Mouse (Mus musculus) kidney, postnatal 25 days (tissue): ENCODE measurements around the gene Hoxd8.

Source experiments
- DNase-seq, 2 experiments: peaks; one replicate each; pipeline ENCODE4 v3.0.0; 2021; ENCODE audit warnings: mixed read lengths in 2 of 2

Gene Hoxd8

DNA sequence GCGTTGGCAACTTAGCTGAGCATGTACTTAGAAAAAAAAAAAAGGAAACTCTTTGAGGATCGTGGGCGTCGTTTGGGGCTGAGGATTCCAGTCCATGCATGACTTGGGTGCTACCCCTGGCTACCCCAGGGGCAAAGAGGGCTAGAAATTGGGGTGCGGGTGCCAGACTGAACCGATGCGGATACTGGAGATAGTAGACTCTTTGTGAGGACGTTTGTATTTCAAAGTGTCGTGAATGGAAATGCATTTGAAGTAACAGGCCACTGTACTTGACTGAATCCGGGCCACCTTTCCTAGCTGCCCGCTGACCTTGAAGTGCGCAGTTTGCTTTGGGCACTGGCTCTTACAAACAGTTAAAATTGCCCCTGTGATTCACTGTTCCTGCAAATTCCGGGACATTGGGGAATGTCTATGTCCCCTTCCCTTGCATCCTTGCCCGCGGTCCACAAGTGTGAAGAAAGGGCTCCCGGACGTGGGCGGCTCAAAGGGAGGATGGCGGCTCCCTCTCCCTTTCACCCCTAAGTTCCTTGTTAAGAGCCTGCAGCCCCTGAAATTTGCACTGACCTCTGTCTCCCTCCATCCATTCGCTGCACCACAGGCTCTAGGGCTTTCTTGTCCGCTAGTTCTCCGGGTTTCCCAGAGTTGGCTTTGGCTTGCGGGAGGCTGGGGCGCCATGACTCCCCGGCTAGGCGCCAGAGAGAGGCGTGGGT lies 17.3 kb upstream of the Hoxd8 start:
- peak in 1 of 2 experiments; percentile 47 for DNase-seq

GRCm38 (mm10) chr2:74687698-74688555 lies 16.5 kb upstream of the Hoxd8 start:
- DNase-seq: peak in 1 of 2 experiments; percentile 48

GRCm38 (mm10) chr2:74688795-74689573 lies 15.4 kb upstream of the Hoxd8 start:
- peak in 1 of 2 experiments; percentile 53 for DNase-seq

GRCm38 (mm10) chr2:74689574-74690337 lies 14.7 kb upstream of the Hoxd8 start:
- DNase-seq: peak in 1 of 2 experiments; percentile 63

GRCm38 (mm10) chr2:74690338-74690716 lies 14.1 kb upstream of the Hoxd8 start:
- DNase-seq: no peak

GRCm38 (mm10) chr2:74691022-74691951 lies 13.1 kb upstream of the Hoxd8 start, which contains the start of gene Hoxd10:
Gene Hoxd10, plus strand, starts transcription at chr2:74691924.
- DNase-seq: peak; percentile 88 to 96

GRCm38 (mm10) chr2:74691995-74692807 lies 12.2 kb upstream of the Hoxd8 start:
- DNase-seq: peak in 1 of 2 experiments; percentile 54

- DNase-seq: no peak
Observed at GRCm38 (mm10) chr2:74692808-74693431, 11.5 kb upstream of the Hoxd8 start.

- no peak for DNase-seq
Observed at GRCm38 (mm10) chr2:74693432-74693827, 11.0 kb upstream of the Hoxd8 start.

DNA sequence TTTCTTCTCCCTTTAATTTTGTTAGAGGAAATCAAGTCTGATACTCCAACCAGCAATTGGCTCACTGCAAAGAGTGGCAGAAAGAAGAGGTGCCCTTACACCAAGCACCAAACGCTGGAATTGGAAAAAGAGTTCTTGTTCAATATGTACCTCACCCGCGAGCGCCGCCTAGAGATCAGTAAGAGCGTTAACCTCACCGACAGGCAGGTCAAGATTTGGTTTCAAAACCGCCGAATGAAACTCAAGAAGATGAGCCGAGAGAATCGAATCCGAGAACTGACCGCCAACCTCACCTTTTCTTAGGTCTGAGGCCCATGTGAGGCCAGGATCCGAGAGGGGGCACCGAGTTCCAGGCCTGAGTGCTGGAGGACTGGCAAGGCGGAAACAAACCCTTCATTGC lies 10.3 kb upstream of the Hoxd8 start:
- DNase-seq: peak; percentile 84 to 89

DNA sequence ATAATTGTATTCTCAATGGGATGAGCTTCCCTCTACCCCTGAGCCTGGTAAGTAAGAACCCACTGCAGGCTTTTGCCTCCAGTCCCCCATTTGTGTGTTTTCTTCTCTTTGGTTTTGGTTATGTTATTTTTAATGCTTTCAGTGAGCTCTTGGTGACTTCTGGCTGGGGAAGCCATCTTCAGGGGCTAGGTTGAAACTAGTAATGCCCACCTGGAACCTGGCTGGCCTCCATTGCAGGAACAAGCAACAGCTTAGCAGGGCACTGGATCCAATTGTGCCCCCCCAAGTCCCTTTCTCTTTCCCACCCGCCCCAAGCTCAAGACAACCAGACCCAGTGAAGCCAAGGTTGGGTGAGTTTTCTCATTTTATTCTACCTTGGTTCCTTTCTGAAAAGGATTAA lies 9.0 kb upstream of the Hoxd8 start:
- peak in 1 of 2 experiments; percentile 26 for DNase-seq

DNA sequence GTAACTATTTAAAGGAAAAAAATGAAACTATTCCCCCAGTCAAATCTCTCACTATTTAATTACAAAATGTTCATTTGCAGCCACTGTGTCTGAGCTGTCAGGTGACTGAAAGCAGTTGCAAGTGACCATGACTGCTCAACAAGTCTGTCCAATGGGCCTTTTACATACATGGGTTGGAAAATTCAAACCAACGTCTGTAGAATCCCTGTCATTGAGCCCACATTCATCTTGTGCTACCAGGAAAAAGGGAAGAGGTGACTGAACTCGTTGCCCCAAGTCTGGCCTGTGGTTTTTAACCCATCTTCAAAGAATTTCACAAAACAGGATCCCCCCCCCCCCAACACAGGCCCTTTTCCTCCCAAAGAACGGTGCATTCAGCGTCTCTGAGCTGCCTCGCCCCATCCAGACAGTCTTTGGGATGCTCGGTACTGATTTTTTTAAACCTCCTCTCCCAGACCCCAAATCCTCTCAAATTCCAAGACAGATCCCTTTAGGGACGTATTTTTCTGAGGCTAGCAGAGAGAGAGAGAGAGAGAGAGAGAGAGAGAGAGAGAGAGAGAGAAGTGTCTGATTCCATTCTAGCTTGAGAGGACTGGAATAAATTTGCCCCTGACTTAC lies 8.5 kb upstream of the Hoxd8 start:
- DNase-seq: peak in 1 of 2 experiments; percentile 16

DNA sequence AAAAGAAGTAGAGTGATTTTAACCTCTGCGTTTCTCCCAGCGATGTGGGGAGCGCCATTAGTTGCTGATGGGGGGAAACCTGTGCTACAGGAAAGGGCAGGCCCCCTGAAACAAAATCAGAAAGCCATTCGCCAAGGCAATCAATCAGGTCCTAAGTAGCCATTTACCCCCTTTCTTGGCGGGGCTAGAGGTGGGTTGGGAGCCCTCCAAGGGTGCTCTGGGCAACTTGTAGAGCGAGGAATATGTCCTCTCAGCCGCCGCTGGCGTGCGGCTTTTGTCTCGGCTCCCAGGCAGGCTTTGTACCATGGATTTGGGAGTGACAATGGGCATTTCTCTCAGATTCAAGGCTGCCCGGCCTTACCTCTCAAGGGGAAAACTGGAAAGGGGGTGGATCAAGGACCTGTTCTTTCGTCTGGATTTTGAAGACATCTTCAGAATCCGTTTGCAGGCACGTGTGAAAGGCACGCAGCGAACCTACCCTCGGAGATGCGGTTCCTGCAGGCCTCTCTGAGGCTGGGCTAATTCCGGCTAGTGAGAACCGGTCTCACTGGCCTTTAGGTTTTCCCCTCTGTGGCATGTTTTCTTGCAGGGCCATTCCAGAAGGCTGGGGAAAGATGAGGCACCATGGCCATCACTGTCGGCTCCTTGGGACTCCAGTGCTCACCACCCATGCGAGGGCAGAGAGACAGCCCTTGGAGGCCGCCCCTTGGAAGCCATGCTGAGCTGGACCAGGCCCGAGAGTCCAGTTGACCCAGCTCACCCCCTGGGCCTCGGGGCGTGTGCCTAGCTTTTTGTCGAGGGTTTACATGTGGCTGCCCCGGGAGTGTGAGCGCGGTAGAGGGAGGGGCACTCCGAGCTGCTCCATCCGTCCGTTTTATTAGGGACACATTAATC lies 7.7 kb upstream of the Hoxd8 start:
- DNase-seq: peak; percentile 41 to 76

DNA sequence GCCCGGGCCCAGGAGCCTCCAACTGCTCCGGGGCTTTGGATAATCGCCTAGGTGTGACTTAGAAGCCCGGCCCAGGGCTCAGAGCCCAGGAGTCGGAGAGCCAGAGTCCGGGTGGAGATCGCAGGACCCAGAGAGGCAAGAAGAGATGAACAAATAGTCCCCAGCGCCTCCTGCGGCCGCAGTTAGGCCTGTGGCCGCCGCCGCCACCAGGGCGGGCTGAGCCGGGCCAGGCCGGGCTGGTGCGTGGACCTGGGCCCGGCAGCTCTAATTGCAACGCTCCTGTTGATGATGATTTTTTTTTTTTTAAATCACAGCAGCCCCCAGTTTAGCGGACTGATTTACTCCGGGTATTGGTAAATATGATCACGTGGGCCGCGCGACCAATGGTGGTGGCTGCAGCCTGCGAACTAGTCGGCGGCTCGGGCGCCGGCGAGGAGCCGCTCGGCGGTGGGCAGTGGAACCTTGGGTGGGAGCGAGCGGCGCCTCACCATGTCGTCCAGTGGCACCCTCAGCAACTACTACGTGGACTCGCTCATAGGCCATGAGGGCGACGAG lies 6.8 kb upstream of the Hoxd8 start, which contains the start of gene Hoxd9:
Gene Hoxd9, plus strand, starts transcription at position 161 of the 555 bp plus-strand sequence.
- DNase-seq: peak; percentile 88 to 93

DNA sequence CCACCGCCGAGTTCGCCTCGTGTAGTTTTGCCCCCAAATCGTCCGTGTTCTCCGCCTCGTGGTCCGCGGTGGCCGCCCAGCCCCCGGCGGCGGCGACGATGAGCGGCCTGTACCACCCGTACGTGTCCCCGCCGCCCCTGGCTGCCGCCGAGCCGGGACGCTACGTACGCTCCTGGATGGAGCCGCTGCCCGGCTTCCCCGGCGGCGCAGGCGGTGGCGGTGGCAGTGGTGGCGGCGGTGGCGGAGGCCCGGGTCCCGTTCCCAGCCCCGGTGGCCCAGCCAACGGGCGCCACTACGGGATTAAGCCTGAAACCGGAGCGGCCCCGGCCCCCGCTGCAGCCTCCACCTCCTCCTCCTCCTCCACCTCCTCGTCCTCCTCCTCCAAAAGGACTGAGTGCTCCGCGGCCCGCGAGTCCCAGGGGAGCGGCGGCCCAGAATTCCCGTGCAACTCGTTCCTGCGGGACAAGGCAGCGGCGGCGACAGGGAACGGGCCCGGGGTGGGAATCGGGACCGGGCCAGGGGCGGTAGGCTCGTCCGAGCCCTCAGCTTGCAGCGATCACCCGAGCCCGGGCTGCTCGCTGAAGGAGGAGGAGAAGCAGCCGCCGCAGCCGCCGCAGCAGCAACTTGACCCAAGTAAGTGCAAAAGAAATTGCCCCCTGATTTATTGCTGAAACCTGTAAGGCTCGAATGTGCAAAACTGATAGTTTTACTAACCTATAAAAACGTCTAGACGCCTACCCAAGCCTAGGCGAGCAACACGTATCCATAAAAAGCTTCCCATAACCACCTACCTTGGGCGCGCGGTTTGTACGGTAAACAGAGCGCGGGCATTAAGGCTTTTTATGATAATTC lies 6.0 kb upstream of the Hoxd8 start:
- DNase-seq: peak; percentile 48 to 74

DNA sequence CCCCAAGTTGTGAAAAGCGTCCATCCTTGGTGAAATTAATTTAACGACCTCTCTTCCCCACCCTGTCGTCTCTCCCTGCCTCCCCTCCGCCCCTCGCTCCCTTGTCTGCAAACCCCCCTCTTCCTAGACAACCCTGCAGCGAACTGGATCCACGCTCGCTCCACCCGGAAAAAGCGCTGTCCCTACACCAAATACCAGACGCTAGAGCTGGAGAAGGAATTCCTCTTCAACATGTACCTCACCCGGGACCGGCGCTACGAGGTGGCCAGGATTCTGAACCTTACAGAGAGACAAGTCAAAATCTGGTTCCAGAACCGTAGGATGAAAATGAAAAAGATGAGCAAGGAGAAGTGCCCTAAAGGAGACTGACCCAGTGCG lies 5.4 kb upstream of the Hoxd8 start:
- peak in 1 of 2 experiments; percentile 47 for DNase-seq
